Mouse (Mus musculus): ENCODE measurements around the gene Pih1h3b.

DNA sequence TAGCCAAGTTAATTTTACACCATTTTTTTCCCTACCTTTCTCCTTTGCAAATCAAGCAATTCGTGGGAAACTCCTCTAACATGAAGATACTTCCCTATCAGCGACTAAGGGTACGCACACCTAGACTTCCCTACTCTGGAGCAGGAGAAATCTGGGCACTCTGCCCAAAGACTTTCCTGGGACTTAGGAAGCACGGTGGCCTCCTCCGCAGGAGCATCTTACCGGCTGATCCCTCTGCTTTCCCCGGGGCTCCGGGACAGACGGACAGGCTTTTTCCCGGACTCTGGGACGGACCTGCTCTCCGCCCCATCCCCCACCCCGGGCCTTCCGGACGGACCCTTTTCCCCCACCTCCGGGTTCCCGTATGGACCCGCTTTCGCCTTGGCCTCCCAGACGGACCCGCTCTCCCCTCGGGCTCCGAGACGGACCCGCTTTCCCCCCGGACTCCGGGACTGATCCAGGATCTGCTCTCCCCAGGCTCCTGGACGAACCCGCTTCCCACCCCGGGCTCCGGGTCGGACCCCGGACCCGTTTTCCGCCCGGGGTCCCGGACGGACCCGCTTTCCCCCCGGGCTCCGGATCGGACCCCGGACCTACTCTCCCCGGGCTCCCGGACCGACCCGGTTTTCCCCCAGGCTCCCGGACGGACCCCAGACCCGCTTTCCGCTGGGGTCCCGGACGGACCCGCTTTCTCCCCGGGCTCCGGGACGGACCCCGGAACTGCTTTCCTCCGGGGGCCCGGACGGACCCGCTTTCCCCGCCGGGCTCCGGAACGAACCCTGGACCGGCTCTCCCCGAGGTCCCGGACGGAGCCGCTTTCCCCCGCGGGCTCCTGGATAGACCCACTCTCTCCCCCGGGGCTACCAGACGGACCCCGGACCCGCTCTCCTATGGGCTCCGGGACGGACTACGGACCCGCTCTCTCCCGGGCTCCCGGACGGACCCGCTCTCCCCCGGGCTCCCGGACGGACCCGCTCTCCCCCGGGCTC lies 1.5 kb upstream of the Pih1h3b start:
- TF ChIP-seq POLR2A (IDR thresholded peaks at IDR 0.05; ENCODE audit: insufficient read depth, low read depth, low read length) (no peak), EP300 (IDR thresholded peaks at IDR 0.05; ENCODE audit: insufficient read depth, low read depth, low read length) (no peak)
